Mouse (Mus musculus): ENCODE measurements around the gene Slc6a5.
"Not testable (repeated sequence)": the region's sequence is repeated elsewhere in the genome, so short reads cannot be mapped to it uniquely, and the experiment has no call there.

Slc6a5 gene

GRCm38 (mm10) chr7:49913728-49914328 is 3.9 kb downstream of the Slc6a5 start:
- no peak for DNase-seq

- no peak for DNase-seq
Measured at GRCm38 (mm10) chr7:49914946-49915345, 5.0 kb downstream of the Slc6a5 start.

- no peak for DNase-seq
Measured at GRCm38 (mm10) chr7:49915471-49915870, 5.5 kb downstream of the Slc6a5 start.

- DNase-seq: no peak
Measured at GRCm38 (mm10) chr7:49919494-49919893, 9.5 kb downstream of the Slc6a5 start.

- no peak for DNase-seq
Measured at GRCm38 (mm10) chr7:49920751-49921150, 10.8 kb downstream of the Slc6a5 start.

- peak; percentile 77 for DNase-seq
Measured at GRCm38 (mm10) chr7:49922928-49923327, 13.0 kb downstream of the Slc6a5 start.

- DNase-seq: peak; percentile 96
Measured at GRCm38 (mm10) chr7:49923376-49923775, 13.4 kb downstream of the Slc6a5 start.

- DNase-seq: peak; percentile 41
Measured at GRCm38 (mm10) chr7:49928571-49928970, 18.6 kb downstream of the Slc6a5 start.

GRCm38 (mm10) chr7:49929999-49930398 is 20.1 kb downstream of the Slc6a5 start:
- DNase-seq: no peak

- not testable (repeated sequence) for DNase-seq
Measured at GRCm38 (mm10) chr7:49933386-49934115, 23.6 kb downstream of the Slc6a5 start.

GRCm38 (mm10) chr7:49936821-49937220 is 26.9 kb downstream of the Slc6a5 start:
- no peak for DNase-seq

GRCm38 (mm10) chr7:49942023-49942422 is 32.1 kb downstream of the Slc6a5 start:
- peak; percentile 85 for DNase-seq

GRCm38 (mm10) chr7:49942490-49942889 is 32.5 kb downstream of the Slc6a5 start:
- peak; percentile 67 for DNase-seq

GRCm38 (mm10) chr7:49946691-49947090 is 36.7 kb downstream of the Slc6a5 start:
- no peak for DNase-seq

GRCm38 (mm10) chr7:49953546-49954181 is 43.7 kb downstream of the Slc6a5 start:
- DNase-seq: peak; percentile 59

GRCm38 (mm10) chr7:49954834-49955233 is 44.9 kb downstream of the Slc6a5 start:
- DNase-seq: no peak

GRCm38 (mm10) chr7:49957142-49957541 is 47.2 kb downstream of the Slc6a5 start:
- no peak for DNase-seq

GRCm38 (mm10) chr7:49963764-49964163 is 53.8 kb downstream of the Slc6a5 start:
- DNase-seq: no peak

- peak; percentile 66 for DNase-seq
Measured at GRCm38 (mm10) chr7:49969516-49969915, 59.6 kb downstream of the Slc6a5 start.

- DNase-seq: peak; percentile 67
Measured at GRCm38 (mm10) chr7:49974841-49975440, 65.0 kb downstream of the Slc6a5 start, which contains the start of gene Nell1. Nell1 (plus strand) TSS chr7:49974864.

GRCm38 (mm10) chr7:49975441-49976121 is 65.6 kb downstream of the Slc6a5 start:
- DNase-seq: peak; percentile 54

GRCm38 (mm10) chr7:49981511-49982227 is 71.7 kb downstream of the Slc6a5 start:
- DNase-seq: peak; percentile 56

Data from retina, postnatal 1 day (tissue).